Mouse (Mus musculus) frontal cortex, postnatal 25 days (tissue): ENCODE measurements around the gene Emc1.
A peak's percentile ranks its signal among the peaks of the same experiment; 100 is the strongest.
"Not testable (repeated sequence)": the region's sequence is repeated elsewhere in the genome, so short reads cannot be mapped to it uniquely, and the experiment has no call there.

Experiments
- DNase-seq, 2 experiments: peaks; one replicate each; pipeline ENCODE4 v3.0.0; 2022; ENCODE audit warnings: low spot score in 2 of 2

Gene Emc1

GRCm38 (mm10) chr4:139357211-139357610 is 4.8 kb downstream of the Emc1 start:
- no peak for DNase-seq

DNA sequence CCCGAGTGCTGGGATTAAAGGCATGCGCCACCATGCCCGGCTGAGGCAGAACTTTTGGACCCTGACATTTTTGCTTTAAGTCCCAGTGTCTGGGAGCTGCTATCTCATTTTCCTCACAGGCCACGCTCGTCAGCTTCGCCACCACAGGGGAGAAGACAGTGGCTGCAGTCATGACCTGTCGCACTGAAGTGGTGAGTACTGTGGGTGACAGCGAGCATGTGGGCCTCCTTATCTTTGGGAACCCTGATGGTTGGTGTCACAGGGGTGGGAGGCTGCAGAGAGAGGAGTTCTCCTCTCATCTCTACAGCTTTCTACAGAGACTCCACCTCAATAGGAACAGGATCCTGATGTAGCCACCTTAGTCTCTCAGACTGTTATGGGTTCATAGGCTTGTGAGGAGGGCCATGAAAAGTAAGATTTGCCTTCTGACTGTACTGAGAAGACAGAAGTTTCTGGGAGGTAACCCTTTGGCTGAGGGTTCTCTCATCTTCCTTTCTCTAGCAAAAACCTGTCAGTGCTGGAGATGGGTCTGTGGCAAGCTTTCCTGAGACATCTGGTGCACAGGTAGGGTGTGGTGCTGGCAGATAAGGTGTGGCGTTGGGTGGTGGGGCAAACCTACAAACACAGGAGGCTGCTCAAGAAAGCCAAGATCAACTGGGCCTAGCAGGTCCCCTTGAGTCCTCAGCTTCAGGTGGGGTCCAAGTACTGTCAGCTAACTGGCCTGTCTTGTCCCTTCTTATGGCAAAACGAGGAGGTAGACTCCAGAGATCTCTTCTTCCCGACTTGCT is 8.6 kb downstream of the Emc1 start:
- DNase-seq = no peak

DNA sequence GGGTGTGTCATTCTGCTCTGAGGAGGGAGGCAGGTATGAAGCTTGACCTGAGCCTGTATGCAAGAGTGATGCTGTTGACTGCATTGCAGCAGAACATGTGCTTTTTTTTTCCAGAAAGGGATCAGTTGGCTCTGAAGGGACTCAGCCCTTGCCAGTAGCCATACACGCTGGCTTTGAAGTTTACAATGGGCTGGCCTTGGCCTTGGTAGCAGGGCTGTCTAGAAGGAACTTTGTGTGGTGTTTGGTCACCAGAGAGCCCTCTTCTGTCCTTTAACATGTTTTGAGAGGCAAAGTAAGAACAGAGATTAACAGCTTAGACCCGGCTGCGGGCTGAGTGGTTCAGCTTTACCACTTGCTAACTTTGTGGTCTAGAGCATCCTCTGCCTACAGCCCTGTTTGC is 14.9 kb downstream of the Emc1 start:
- no peak for DNase-seq

DNA sequence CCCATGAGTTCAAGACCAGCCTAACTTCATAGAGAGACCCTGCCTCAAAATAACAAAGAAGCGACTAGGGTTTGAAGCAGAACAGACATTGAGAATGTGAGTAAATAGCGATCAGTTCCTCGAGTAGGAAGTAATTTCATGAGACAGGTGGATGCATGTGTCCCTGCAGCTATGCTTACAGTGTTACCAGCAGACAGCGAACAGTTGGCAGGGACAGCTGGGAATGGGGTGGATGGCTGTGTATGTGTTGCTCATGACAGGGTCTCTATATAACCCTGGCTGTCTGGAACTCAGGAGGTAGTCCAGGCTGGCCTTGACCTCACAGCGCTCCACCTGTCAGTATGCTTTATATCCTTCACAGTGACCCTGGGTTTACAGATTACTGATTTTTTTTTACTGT is 15.7 kb downstream of the Emc1 start:
- DNase-seq = no peak

- no peak for DNase-seq
These were observed 20.7 kb downstream of the Emc1 start for GRCm38 (mm10) chr4:139373130-139373529.

GRCm38 (mm10) chr4:139373531-139373930 is 21.1 kb downstream of the Emc1 start:
- no peak for DNase-seq

- DNase-seq = no peak
These were observed 27.3 kb downstream of the Emc1 start for GRCm38 (mm10) chr4:139379719-139380118.

- peak; percentile 99 to 100 for DNase-seq
These were observed 27.9 kb downstream of the Emc1 start for GRCm38 (mm10) chr4:139380207-139380748.

DNA sequence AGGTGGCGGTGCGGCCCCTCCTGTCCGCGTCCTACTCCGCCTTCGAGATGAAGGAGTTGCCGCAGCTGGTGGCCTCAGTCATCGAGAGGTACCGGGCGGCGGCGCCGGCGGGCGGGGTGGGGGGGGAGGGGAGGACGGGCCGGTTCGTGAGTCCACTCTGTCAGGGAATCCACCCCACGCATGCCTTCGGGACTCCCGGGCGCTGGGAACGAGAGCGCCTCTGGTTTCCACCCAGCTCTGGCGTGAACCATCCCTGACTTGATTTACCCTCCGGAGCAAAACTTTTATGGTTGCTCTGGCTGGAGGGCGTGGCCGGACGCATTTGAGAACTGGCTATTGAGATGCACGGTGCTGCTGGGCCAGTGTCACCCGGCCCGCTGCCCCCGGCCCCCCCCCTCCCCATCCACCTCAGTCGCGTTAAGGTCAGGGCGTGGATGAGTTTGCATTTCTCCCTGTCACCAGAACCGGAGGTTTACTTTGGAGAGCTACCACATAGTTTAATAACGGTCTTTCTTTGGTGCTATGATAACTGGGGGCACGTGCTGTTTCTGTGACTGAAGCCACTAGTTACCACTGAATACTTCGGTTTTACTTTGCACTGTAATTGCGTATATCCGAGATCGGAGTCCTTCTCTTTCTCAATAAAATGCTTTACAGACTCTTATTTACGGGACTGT is 28.5 kb downstream of the Emc1 start:
- no peak for DNase-seq

GRCm38 (mm10) chr4:139381452-139381845 is 29.1 kb downstream of the Emc1 start:
- no peak for DNase-seq

DNA sequence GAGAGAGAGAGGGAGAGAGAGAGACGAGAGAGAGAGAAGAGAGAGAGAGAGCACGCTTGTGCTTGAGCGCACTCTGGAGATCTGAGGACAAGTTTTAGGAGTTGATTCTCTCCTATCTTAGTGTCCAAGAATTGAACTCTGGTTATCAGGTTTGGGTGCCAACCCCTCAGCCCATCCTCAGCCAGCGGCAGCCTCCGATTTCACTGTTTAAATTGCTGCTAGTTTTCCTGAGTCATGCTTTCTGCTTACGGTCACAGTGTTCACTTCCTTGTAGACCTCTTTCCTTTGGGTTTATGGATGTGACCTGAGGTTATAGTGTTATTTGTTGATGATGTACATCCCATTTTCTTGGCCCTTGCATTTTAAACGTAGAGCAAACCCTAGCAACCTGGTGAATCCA is 29.8 kb downstream of the Emc1 start:
- no peak for DNase-seq

- DNase-seq = not testable (repeated sequence)
These were observed 33.5 kb downstream of the Emc1 start for GRCm38 (mm10) chr4:139385841-139386240.

GRCm38 (mm10) chr4:139386869-139387319 is 34.5 kb downstream of the Emc1 start:
- no peak for DNase-seq

DNA sequence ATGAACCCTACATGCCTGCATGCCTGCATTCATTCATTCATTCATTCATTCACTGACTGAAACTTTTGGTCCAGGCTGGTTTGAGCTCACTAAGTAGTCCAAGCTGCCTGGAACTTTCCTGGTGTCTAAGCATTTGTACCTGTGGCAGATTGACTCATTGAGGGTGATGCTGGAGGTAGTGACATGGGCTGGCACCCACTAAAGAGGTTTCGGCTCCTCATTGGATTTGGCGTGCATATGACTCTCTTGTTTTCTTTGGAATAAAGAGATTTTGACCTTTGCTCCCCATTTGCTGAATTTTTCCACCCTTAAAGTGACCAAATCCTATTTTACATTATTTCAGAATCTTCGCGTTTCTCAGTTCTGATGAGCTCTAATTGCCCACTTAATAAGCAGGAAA is 37.2 kb downstream of the Emc1 start:
- no peak for DNase-seq

DNA sequence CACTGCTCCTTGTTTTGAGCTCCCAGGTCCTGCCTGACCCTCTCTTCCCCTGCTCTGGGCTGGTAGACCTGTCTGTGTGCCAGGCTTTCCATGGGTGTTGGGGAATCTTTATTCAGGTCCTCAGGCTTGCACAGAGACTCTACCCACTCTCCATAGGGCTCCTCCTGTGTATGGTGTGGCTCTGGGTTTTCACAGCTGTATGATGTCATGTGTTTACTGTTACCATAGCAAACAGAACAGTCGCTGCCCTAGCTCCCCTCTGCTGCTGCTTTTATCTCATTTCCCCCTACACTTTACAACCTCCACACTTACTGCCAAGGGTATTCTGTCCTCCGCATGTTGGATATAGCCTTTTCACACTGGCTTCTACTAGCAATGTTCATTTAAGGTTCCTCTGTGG is 43.0 kb downstream of the Emc1 start:
- no peak for DNase-seq

- no peak for DNase-seq
These were observed 48.1 kb downstream of the Emc1 start for GRCm38 (mm10) chr4:139400487-139400886.

DNA sequence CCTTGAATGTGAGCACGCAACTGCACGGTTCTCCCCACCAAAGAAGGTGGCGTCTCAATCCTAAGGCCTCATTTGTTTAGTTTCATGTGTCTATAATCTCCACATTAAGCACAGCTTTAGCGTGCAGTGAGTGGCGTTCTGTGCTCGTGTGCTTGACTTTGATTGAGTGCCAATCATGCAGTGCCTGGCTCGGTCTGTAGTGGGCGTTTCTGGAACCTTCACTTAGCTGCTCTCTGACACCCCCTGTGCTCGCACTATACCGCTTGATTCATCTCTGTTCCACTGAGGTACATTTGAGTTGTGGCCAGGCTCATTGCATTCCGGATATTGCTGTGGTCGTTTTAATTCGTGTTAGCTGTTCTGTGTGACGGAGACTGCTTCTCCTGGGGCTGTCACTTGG is 50.8 kb downstream of the Emc1 start:
- DNase-seq = no peak

GRCm38 (mm10) chr4:139411351-139411750 is 59.0 kb downstream of the Emc1 start:
- no peak for DNase-seq

GRCm38 (mm10) chr4:139417868-139418267 is 65.5 kb downstream of the Emc1 start:
- no peak for DNase-seq

- DNase-seq = no peak
These were observed 69.2 kb downstream of the Emc1 start for GRCm38 (mm10) chr4:139421621-139422020.

DNA sequence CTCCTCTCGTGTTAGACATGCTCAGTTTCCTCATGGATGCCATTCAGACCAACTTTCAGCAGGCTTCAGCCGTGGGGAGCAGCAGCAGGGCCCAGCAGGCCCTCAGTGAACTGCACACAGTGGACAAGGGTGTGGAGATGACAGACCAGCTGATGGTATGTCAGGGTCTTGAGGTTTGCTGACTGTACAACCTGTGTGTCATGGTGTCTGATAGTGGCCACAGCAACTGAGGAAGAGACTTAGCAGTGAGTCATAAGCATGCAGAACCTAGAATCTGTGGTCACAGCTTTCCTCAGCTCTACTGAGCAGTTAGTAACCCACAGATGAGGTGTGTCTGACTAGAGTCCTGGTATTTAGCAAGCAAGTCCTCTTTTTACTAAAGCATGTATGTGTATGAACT is 70.0 kb downstream of the Emc1 start:
- DNase-seq = no peak

GRCm38 (mm10) chr4:139423270-139423669 is 70.9 kb downstream of the Emc1 start:
- DNase-seq = no peak
